Mouse (Mus musculus) G1E (cell line): ENCODE results near the gene Cdca4. TPM values are rescaled to one million over a fixed set of nuclear protein-coding genes. Genes with fewer than 3 reads are reported as not detected.

Source experiments
- ATAC-seq: 2 replicates; pipeline ENCODE4 v1.8.0; 2016; ENCODE audit warnings: mild to moderate bottlenecking; ENCODE audit not compliant: insufficient number of reproducible peaks, poor library complexity, low FRiP score, severe bottlenecking; ENCODE audit errors: extremely low read depth
- DNase-seq: peaks from one replicate; pipeline ENCODE4 v3.0.0; 2012; ENCODE audit warnings: low spot score
- H3K27me3 ChIP-seq: 2 replicates; pipeline ENCODE4 v1.6.1; 2012; ENCODE audit warnings: mild to moderate bottlenecking, low read length, inconsistent platforms; ENCODE audit not compliant: insufficient read depth
- H3K36me3 ChIP-seq: replicated peaks from 2 replicates; pipeline ENCODE3; 2012; ENCODE audit warnings: mild to moderate bottlenecking, inconsistent platforms
- H3K4me1 ChIP-seq: 2 replicates; pipeline ENCODE4 v1.6.1; 2012; ENCODE audit warnings: low read depth, low read length, inconsistent platforms, mixed read lengths; ENCODE audit not compliant: insufficient read depth
- H3K4me3 ChIP-seq: 2 replicates; pipeline ENCODE4 v1.5.1; 2012; ENCODE audit warnings: low read depth, mild to moderate bottlenecking, inconsistent platforms, low read length, moderate library complexity, mixed read lengths
- H3K9me3 ChIP-seq: replicated peaks from 2 replicates; pipeline ENCODE4 v1.6.1; 2012; ENCODE audit warnings: inconsistent platforms
- TAL1 ChIP-seq: conservative IDR thresholded peaks from 2 replicates; pipeline ENCODE4 v1.6.1; 2012; ENCODE audit warnings: low read depth, low read length, inconsistent platforms, mixed read lengths
- polyA plus RNA-seq: library from polyadenylated mRNA; stranded (reverse); fragments of >175 nt; gene quantifications from 2 replicates; pipeline ENCODE4 v1.2.3, GENCODE M21; 2012
- total RNA-seq, 2 experiments: library from RNA; stranded (forward) in 1 of 2; stranded (reverse) in 1 of 2; fragments of 200-1000 nt in 1 of 2; fragments of >200 nt in 1 of 2; fragmentation: Nextera tagmentation in 1 of 2; gene quantifications; 2 replicates each; pipeline ENCODE4 v1.2.3; 2014 to 2017

Cdca4 gene
- total and polyA plus RNA-seq, 3 experiments: 56.8 to 140 (median 124) TPM

DNA sequence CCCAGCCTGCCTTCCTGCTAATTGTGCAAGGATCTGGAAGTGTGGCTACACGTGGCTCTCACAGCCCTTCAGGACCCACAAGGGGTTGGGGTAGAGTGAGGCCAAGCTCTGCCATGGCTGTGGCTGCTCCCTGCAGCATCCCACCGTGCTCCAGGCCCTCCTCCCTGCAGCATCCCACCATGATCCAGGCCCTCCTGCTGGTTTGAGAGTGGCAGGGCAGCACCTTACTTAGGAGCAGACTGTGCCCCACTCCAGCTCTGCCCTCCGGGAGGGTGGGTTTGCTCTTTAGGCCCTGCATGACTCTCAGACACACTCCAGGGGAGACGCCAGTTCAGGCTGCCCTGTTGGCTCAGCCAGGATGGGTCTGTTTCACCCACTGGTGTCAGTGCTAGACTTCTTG, 58.8 kb downstream of the Cdca4 start:
- H3K9me3 ChIP-seq: no peaks in the 10 kb centered on the region
- no peaks in the 10 kb centered on the region for H3K36me3 ChIP-seq
- DNase-seq (no peak), ATAC-seq (no peak)
- H3K27me3 ChIP-seq: peaks cover 8% of the 10 kb centered on the region; the same call in 1 of the 2 replicates
- no peak for TF ChIP-seq TAL1
- H3K4me1 ChIP-seq: no peaks in the 10 kb centered on the region
- 0 out of 2 replicates have a peak overlapping the region, but pooled peaks have one; percentile 15 for H3K4me3 ChIP-seq

Other genes with a start within 250 kb of the Cdca4 start
- 4.2 and 5.4 TPM in 2 replicates for gene Inf2, start 240.6 kb downstream of the Cdca4 start, total RNA-seq (2014; fragmentation: Nextera tagmentation)
- gene Inf2, start 240.6 kb downstream of the Cdca4 start, total RNA-seq (2017): 2.3 and 2.5 TPM in 2 replicates
- 26.0 and 29.5 TPM in 2 replicates for gene Inf2, start 240.6 kb downstream of the Cdca4 start, polyA plus RNA-seq
- gene Adssl1, start 209.4 kb downstream of the Cdca4 start, total RNA-seq (2014; fragmentation: Nextera tagmentation): not detected in 2 replicates
- 0.06 TPM in 1 of 2 replicates, not detected in the other for gene Adssl1, start 209.4 kb downstream of the Cdca4 start, total RNA-seq (2017)
- gene Adssl1, start 209.4 kb downstream of the Cdca4 start, polyA plus RNA-seq: 0.05 TPM in 1 of 2 replicates, not detected in the other
- gene Siva1, start 184.7 kb downstream of the Cdca4 start, total RNA-seq (2014; fragmentation: Nextera tagmentation): 60.7 and 75.5 TPM in 2 replicates
- 205 and 214 TPM in 2 replicates for gene Siva1, start 184.7 kb downstream of the Cdca4 start, total RNA-seq (2017)
- gene Siva1, start 184.7 kb downstream of the Cdca4 start, polyA plus RNA-seq: 94.5 and 98.9 TPM in 2 replicates
- 150 and 168 TPM in 2 replicates for gene Akt1, start 154.5 kb downstream of the Cdca4 start, total RNA-seq (2014; fragmentation: Nextera tagmentation)
- gene Akt1, start 154.5 kb downstream of the Cdca4 start, total RNA-seq (2017): 121 and 131 TPM in 2 replicates
- gene Akt1, start 154.5 kb downstream of the Cdca4 start, polyA plus RNA-seq: 461 and 512 TPM in 2 replicates
- gene Zbtb42, start 150.6 kb downstream of the Cdca4 start, total RNA-seq (2014; fragmentation: Nextera tagmentation): 0.98 TPM in 1 of 2 replicates, not detected in the other
- gene Zbtb42, start 150.6 kb downstream of the Cdca4 start, total RNA-seq (2017): 0.17 and 0.33 TPM in 2 replicates
- gene Zbtb42, start 150.6 kb downstream of the Cdca4 start, polyA plus RNA-seq: 0.53 and 0.80 TPM in 2 replicates
- gene Cep170b, start 109.0 kb downstream of the Cdca4 start, total RNA-seq (2014; fragmentation: Nextera tagmentation): not detected in 2 replicates
- gene Cep170b, start 109.0 kb downstream of the Cdca4 start, total RNA-seq (2017): 0.29 and 0.87 TPM in 2 replicates
- gene Cep170b, start 109.0 kb downstream of the Cdca4 start, polyA plus RNA-seq: not detected in 2 replicates
- gene Pld4, start 68.8 kb downstream of the Cdca4 start, total RNA-seq (2014; fragmentation: Nextera tagmentation): 3.4 TPM in 1 of 2 replicates, not detected in the other
- 0.58 and 1.0 TPM in 2 replicates for gene Pld4, start 68.8 kb downstream of the Cdca4 start, total RNA-seq (2017)
- 0.54 and 0.89 TPM in 2 replicates for gene Pld4, start 68.8 kb downstream of the Cdca4 start, polyA plus RNA-seq
- not detected in 2 replicates for gene Ahnak2, start 26.8 kb downstream of the Cdca4 start, total RNA-seq (2014; fragmentation: Nextera tagmentation)
- gene Ahnak2, start 26.8 kb downstream of the Cdca4 start, total RNA-seq (2017): 0.17 and 0.22 TPM in 2 replicates
- 0.02 TPM in 2 replicates for gene Ahnak2, start 26.8 kb downstream of the Cdca4 start, polyA plus RNA-seq
- 0.49 and 0.83 TPM in 2 replicates for gene Clba1, start 20.5 kb downstream of the Cdca4 start, total RNA-seq (2014; fragmentation: Nextera tagmentation)
- 1.5 and 2.8 TPM in 2 replicates for gene Clba1, start 20.5 kb downstream of the Cdca4 start, total RNA-seq (2017)
- 5.3 and 7.5 TPM in 2 replicates for gene Clba1, start 20.5 kb downstream of the Cdca4 start, polyA plus RNA-seq
- not detected in 2 replicates for gene Gpr132, start 38.8 kb upstream of the Cdca4 start, total RNA-seq (2014; fragmentation: Nextera tagmentation)
- 0.11 TPM in 1 of 2 replicates, not detected in the other for gene Gpr132, start 38.8 kb upstream of the Cdca4 start, total RNA-seq (2017)
- gene Gpr132, start 38.8 kb upstream of the Cdca4 start, polyA plus RNA-seq: 0.08 and 0.14 TPM in 2 replicates
- gene Jag2, start 100.4 kb upstream of the Cdca4 start, total RNA-seq (2014; fragmentation: Nextera tagmentation): 1.8 and 3.5 TPM in 2 replicates
- gene Jag2, start 100.4 kb upstream of the Cdca4 start, total RNA-seq (2017): 0.44 and 1.4 TPM in 2 replicates
- gene Jag2, start 100.4 kb upstream of the Cdca4 start, polyA plus RNA-seq: 0.60 and 0.62 TPM in 2 replicates
- gene Nudt14, start 112.7 kb upstream of the Cdca4 start, total RNA-seq (2014; fragmentation: Nextera tagmentation): 6.2 and 9.2 TPM in 2 replicates
- gene Nudt14, start 112.7 kb upstream of the Cdca4 start, total RNA-seq (2017): 22.2 and 28.1 TPM in 2 replicates
- 13.3 and 13.7 TPM in 2 replicates for gene Nudt14, start 112.7 kb upstream of the Cdca4 start, polyA plus RNA-seq
- gene Btbd6, start 147.1 kb upstream of the Cdca4 start, total RNA-seq (2014; fragmentation: Nextera tagmentation): 9.0 and 15.9 TPM in 2 replicates
- 10.2 and 11.1 TPM in 2 replicates for gene Btbd6, start 147.1 kb upstream of the Cdca4 start, total RNA-seq (2017)
- 68.3 and 101 TPM in 2 replicates for gene Btbd6, start 147.1 kb upstream of the Cdca4 start, polyA plus RNA-seq
- 63.4 and 95.9 TPM in 2 replicates for gene Brf1, start 171.3 kb upstream of the Cdca4 start, total RNA-seq (2014; fragmentation: Nextera tagmentation)
- gene Brf1, start 171.3 kb upstream of the Cdca4 start, total RNA-seq (2017): 76.4 and 77.1 TPM in 2 replicates
- 44.0 and 46.8 TPM in 2 replicates for gene Brf1, start 171.3 kb upstream of the Cdca4 start, polyA plus RNA-seq
- 45.0 and 47.0 TPM in 2 replicates for gene Pacs2, start 185.1 kb upstream of the Cdca4 start, total RNA-seq (2014; fragmentation: Nextera tagmentation)
- gene Pacs2, start 185.1 kb upstream of the Cdca4 start, total RNA-seq (2017): 17.0 and 18.3 TPM in 2 replicates
- gene Pacs2, start 185.1 kb upstream of the Cdca4 start, polyA plus RNA-seq: 19.9 and 21.1 TPM in 2 replicates
- gene Tex22, start 245.1 kb upstream of the Cdca4 start, total RNA-seq (2014; fragmentation: Nextera tagmentation): not detected in 2 replicates
- 0.17 and 0.38 TPM in 2 replicates for gene Tex22, start 245.1 kb upstream of the Cdca4 start, total RNA-seq (2017)
- not detected in 2 replicates for gene Tex22, start 245.1 kb upstream of the Cdca4 start, polyA plus RNA-seq